Mouse (Mus musculus): ENCODE measurements around the gene 1700019D03Rik. TPM values are rescaled to one million over a fixed set of nuclear protein-coding genes. Genes with fewer than 3 reads are reported as not detected.

1700019D03Rik gene
- polyA plus RNA-seq, 1 experiment from 2014 or later, result 8.0 TPM

Other genes with a start within 250 kb of the 1700019D03Rik start
- gene Inpp1, start 202.5 kb downstream of the 1700019D03Rik start, polyA plus RNA-seq (2014; fragmentation: Nextera tagmentation; extraction: Ambion mirVana), result 12.0 and 12.9 TPM in 2 replicates
- gene Hibch, start 175.2 kb downstream of the 1700019D03Rik start, polyA plus RNA-seq (2014; fragmentation: Nextera tagmentation; extraction: Ambion mirVana), result 23.4 and 27.8 TPM in 2 replicates
- not detected in 2 replicates for gene Mstn, start 41.5 kb upstream of the 1700019D03Rik start, polyA plus RNA-seq (2014; fragmentation: Nextera tagmentation; extraction: Ambion mirVana)
- not detected in 2 replicates for gene 1700019A02Rik, start 167.5 kb upstream of the 1700019D03Rik start, polyA plus RNA-seq (2014; fragmentation: Nextera tagmentation; extraction: Ambion mirVana)